Mouse (Mus musculus) monocyte, adult 59 days (primary cell): ENCODE data around the gene Abca17. TPM values are rescaled to one million over a fixed set of nuclear protein-coding genes. Genes with fewer than 3 reads are reported as not detected.

Experiments
- total RNA-seq, 2 experiments: library from RNA; stranded (reverse); gene quantifications; one replicate each; pipeline ENCODE4 v1.2.4; 2023

Gene Abca17
- under 1 TPM; 0.26 to 0.27 TPM for total RNA-seq

DNA sequence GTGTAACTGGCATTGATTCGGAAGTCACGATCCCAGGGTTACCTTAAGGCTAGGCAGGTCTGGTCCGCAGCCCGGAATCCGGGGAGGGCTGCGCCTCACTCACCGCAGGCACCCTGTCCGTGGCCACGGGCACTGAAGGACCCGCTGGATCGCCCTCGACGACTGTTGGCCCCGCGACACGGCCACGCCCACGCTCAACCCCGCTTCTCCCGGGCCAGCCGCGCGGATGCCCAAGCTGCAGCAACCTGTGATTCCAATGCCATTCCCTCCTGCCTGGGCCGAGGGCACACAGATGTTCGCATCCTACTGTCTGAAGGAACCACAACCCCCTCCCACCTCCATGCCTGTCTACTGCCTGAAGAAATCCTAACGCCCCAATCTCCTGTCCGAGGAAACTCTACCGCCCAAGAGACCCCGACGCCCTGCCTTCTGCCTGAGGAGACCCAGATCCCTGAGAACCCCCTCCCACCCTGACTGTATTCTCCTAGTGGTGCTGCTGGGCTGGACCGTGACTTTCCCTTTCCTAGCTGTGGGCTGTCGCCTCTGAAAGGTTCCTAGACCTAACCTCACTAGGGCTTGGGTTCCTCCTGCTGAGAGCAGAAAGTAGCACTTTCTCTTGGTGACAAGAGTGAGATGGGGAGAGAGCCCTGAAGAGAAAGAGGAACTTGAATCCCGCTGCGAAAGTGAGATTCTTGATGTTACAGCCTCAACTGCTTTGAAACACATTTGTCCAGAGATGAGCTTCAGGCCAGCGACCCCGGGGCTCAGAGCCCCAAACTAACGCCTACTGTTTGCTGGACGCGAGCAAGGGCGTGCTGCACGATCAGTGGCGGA lies at the start of gene Abca17:
Gene Abca17 (minus strand): TSS at position 143 of the 834 bp plus-strand sequence.

DNA sequence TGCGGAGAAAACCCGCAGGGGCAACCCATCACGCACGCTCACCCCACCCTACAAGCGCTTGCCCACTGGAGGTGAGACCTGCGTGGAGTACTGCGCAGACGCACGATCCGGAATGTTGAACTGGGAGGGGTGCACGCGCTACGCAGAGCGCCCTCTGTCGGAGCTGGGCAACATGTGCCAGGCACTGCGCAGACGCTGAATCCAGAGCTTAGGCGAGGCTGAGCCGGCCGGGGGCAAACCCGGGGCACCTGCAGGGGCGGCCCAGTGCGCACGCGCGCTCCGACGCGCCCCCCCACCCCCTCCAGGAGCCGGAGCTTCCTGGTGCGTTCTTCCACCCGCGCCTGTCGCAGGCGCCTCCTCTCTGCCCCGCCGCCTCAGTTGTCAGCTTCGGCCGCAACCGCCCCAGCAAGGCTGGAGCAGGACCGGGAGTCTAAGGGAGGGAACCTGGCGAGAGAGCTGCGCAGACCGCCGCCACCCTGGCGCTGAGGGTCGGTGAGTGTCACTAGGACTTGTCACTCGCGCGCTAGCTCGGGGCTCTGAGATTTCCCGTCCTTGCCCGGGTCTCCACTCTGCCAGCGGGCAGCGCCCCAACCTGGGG lies 991 bp upstream of the Abca17 start, which contains the start of gene Abca3:
Gene Abca3 (plus strand): TSS at position 191 of the 598 bp plus-strand sequence.

GRCm38 (mm10) chr17:24251320-24252069 lies 99.4 kb downstream of the Abca17 start, which contains the start of gene Ccnf:
TSS of gene Ccnf (minus strand) at chr17:24251484.

GRCm38 (mm10) chr17:24220435-24221411 lies 130.1 kb downstream of the Abca17 start, which contains the start of gene Tedc2:
TSS of gene Tedc2 (minus strand) at chr17:24220851.

Other genes starting within 250 kb of the Abca17 start
- gene Pdpk1, start 200.1 kb downstream of the Abca17 start, total RNA-seq = 10 to 100 TPM; 44.5 to 51.8 TPM
- gene Amdhd2, start 187.3 kb downstream of the Abca17 start, total RNA-seq = 10 to 100 TPM; 62.8 to 72.6 TPM
- gene Atp6v0c, start 181.4 kb downstream of the Abca17 start, total RNA-seq = 100 to 1,000 TPM; 462 to 465 TPM
- gene Tbc1d24, start 145.5 kb downstream of the Abca17 start, total RNA-seq = 1 to 10 TPM; 5.5 to 6.0 TPM
- under 1 TPM; 0.43 to 0.50 TPM for gene Ntn3, start 141.5 kb downstream of the Abca17 start, total RNA-seq
- gene Tedc2, start 130.2 kb downstream of the Abca17 start, total RNA-seq = 1 to 10 TPM; 4.1 to 6.2 TPM
- gene Ccnf, start 99.6 kb downstream of the Abca17 start, total RNA-seq = 10 to 100 TPM; 15.7 to 16.9 TPM
- 10 to 100 TPM; 75.4 to 76.2 TPM for gene Abca3, start 882 bp upstream of the Abca17 start, total RNA-seq
- gene Rnps1, start 63.5 kb upstream of the Abca17 start, total RNA-seq = 10 to 100 TPM; 82.6 to 84.4 TPM
- gene Eci1, start 75.6 kb upstream of the Abca17 start, total RNA-seq = 10 to 100 TPM; 20.9 to 22.4 TPM
- gene Dnase1l2, start 92.0 kb upstream of the Abca17 start, total RNA-seq = 1 to 10 TPM; 2.4 to 3.3 TPM
- 10 to 100 TPM; 37.7 to 43.5 TPM for gene E4f1, start 119.2 kb upstream of the Abca17 start, total RNA-seq
- gene Pgp, start 119.3 kb upstream of the Abca17 start, total RNA-seq = 10 to 100 TPM; 14.8 to 18.7 TPM
- gene Bricd5, start 122.8 kb upstream of the Abca17 start, total RNA-seq = not detected
- 10 to 100 TPM; 19.4 to 24.9 TPM for gene Mlst8, start 128.0 kb upstream of the Abca17 start, total RNA-seq
- not detected for gene Caskin1, start 137.5 kb upstream of the Abca17 start, total RNA-seq
- gene Traf7, start 176.9 kb upstream of the Abca17 start, total RNA-seq = 100 to 1,000 TPM; 141 to 154 TPM
- 1 to 10 TPM in 1 of 2 experiments, under 1 TPM in 1; 0.58 to 1.6 TPM for gene Rab26, start 183.1 kb upstream of the Abca17 start, total RNA-seq
- 10 to 100 TPM; 41.4 to 46.0 TPM for gene Pkd1, start 198.8 kb upstream of the Abca17 start, total RNA-seq